Mouse (Mus musculus): ENCODE measurements around the gene Cc2d2b.

Gene Cc2d2b

DNA sequence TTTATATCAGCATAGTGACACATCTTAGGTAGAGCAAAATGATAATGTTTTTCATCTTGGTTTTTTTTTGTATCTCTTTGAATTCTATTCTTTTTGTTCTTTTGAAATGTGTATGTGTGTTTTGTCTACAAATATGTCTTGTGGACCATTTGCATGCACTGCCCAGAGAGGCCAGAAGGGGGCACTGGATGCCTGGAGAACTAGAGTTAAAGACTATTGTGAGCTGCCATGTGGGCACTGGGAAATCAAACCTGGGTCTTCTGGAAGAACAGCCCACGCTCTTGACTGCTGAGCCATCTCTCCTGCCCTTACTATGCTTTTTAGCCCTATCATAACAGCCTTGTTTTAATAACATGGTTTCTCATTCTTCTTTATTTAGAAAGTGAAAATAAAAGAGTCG is 5.8 kb downstream of the Cc2d2b start:
- peak; percentile 71 to 75 for DNase-seq (ENCODE audit: low spot score in 2 of 2)

DNA sequence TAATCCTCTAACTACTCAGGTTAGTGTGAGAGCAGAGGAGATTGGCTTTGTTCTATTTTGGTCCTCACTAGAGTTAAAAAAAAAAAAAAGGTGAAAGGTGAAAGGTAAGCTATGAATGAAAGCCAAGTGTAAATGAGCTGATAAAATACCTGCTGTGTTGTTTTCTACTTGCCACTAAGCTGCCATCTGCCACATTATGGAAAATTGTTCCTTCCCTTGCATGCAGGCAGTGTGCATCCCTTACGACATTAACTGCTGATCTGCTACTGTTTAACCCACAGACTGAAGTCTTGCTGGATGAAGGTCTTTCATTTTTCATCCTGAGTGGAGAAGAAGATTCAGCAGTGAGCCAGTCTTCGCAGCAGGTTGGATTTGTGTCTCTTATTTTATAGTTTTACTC is 11.5 kb downstream of the Cc2d2b start:
- no peak for DNase-seq (ENCODE audit: low spot score in 2 of 2)

DNA sequence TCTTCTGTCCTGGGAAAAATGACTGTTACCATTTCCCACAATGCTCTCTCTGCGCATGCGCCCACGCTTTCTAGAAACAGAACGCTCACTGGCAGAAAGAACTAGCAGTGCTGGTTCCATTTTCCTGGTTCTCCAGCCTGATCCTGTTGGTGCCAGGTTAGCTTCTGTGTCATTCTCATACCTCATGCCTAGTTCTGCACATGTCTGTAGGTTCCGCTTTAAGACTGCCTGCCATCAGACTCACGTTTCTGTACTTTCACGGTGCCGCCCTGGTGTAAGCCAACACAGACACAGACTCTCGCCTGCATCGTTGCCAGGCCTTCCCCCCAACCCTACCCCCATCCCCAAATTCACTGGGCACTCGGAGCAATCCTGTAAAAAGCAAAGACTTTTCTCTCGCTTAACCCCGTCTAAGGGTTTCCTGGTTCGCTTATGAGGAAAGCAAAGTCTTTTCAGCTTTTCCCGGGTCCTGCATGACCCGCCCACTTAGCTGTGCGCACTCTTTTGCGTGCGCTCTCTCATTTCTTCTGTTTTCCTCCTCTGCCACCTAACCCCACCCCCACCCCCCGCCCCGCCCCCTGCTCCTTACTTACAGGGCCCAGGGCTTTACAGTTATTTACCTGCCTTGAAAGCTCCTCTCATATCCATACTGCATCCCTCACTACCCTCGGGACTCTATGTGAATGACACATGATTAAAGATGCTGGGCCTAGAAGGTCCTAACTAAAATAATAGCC is 13.6 kb downstream of the Cc2d2b start:
- peak; percentile 15 to 47 for DNase-seq (ENCODE audit: low spot score in 2 of 2)

DNA sequence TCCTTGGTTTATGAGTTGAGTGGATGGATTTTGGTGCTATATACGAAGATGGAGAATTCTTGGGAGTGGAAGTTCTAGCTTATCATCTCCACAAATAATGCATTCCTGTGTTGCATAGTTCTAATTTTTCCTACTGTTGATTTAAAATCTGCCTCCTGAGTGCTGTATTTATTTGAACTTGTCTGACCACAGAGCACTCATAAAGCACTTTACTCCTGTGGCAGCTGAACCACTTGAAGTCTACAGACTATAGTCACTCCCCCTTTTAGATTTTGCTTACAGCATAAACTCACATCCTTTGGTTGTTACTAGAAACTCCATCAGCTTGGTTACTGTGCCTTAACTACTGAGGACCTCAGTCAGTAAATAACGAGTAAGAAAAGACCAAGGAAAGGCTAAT is 18.6 kb downstream of the Cc2d2b start:
- no peak for DNase-seq (ENCODE audit: low spot score in 2 of 2)

DNA sequence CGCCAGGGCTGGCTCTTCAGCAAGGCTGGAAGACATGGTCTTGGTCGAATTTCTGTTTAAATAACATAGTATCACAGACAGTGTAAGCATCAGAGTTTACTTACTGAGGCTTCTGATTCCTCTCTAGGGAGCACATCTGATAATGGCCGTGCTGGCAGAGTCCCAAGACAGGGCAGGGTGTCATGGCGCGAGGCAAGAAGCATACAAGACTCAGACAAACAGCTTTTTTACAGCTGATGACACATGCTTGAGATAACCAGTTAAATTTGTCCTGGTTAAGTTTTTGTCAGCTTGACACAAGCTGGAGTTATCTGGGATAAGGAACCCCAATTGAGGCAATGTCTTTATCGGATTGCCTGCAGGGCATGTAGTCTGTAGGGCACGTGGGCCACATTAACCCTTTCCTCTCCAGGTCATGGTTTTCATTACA is 20.8 kb downstream of the Cc2d2b start:
- DNase-seq (ENCODE audit: low spot score in 2 of 2), result peak; percentile 43 to 63

DNA sequence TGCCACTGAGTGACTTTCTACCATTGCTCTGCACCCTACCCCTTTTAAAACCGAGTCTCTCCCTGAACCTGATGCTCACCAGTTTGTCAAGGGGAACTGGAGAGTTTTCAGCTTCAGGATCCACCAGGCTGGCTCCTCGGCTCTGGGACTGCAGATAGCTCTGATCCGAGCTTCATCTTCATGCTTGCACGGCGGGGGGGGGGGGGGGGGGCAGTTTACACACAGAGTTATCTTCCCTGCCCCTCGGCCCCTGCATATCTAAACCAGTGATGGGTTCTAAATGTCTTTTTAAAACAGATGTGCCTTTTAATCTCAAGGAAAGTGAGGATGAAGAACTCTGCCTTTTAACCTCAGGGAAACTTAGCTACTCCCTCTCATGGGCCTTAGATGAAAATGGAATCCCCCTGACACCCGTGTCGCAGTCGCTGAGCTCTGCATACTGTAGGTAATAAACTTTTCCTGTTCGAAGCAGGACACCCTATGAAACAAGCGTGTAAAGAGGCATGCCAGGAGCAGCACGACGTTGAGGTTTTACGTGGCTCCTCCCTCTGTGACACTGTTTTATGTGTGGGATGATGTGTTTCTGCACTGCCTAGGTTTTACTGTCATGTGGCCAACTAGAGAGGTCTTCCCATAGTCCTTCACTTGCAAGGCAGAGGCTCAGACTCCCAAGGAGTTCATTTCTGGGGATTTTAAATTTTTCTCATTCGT is 39.6 kb downstream of the Cc2d2b start:
- no peak for DNase-seq (ENCODE audit: low spot score in 2 of 2)

DNA sequence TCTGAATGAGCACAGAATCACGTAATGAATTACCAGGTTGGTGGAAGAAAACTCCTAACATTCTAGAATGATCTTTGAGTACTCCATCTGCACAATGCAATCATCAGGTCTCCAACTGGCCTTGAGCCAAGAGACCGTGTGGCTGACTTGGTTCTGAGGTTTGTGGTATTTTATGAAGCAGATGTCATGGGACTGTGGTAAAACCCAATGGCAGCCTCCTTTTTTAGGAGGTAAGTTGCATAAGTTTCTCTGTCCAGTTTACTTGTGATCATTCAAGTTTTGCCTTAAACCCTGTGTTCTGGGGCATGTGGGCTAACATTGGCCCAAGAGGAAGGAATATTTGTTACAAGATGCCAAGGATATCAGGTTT is 40.1 kb downstream of the Cc2d2b start:
- no peak for DNase-seq (ENCODE audit: low spot score in 2 of 2)

DNA sequence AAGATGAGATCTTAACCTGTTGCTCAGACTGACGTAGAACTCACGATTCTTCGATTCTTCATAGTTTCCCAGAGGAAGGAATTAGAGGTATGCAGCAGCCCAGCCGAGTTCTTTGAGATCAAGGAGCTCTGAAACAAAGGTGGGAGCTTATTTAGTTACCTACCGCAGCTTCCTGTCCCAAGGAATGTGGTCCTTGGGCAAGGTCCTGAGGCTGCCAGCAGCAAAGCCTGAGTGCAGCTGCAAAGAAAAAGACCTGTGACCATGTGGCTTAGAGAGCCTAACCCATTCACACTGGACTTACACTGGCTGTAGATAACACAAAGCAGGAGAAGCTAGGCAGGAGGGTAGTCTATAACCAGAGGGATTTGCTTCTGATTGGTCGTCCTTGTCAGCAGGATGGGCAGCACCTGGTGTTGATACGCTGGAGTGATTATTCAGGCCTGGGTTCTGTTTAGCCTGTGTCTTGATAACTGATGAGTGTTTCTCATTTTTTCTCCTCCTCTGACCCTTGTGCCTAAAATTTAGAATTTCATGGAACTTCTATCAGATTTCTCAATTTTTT is 56.7 kb downstream of the Cc2d2b start:
- DNase-seq (ENCODE audit: low spot score in 2 of 2), result no peak

DNA sequence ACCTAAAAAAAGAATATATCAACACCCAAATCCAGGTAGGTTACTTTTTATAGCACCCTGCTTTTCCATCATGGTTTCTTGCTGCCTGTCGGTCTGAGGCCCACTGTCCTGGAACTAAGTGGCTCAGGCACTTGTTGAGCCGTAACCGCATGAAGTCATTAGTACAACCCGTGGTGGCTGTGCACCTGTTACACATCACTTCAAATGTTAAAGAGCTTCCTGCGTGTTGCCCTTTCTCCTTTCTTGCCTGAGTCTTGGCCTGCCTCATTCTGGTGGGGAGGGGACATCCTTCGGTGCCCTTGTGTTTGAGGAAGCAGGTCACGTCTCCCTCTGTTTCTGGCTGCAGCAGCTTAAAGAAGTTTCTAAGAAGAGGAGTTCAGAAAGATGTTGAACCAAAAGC is 61.3 kb downstream of the Cc2d2b start:
- DNase-seq (ENCODE audit: low spot score in 2 of 2), result peak; percentile 62 to 64

DNA sequence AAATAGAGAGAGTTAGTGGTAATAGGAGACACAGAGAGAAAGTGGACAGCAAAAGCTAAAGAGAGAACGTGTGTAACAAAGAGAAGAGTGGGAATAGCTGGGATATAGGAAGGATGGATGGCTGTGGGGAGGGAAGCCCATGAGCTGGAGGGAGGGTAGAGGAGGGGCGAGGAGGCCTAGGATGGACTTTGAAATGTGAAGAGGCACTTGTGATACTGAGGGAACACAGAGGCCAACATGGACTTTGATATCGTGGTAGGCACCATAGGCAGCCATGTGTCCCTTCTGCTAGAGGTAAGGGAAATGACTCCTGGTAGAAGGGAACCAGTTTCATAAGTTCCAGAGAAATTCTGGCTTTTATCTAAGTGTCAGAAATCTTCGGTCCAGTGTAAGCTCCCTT is 63.3 kb downstream of the Cc2d2b start:
- no peak for DNase-seq (ENCODE audit: low spot score in 2 of 2)

DNA sequence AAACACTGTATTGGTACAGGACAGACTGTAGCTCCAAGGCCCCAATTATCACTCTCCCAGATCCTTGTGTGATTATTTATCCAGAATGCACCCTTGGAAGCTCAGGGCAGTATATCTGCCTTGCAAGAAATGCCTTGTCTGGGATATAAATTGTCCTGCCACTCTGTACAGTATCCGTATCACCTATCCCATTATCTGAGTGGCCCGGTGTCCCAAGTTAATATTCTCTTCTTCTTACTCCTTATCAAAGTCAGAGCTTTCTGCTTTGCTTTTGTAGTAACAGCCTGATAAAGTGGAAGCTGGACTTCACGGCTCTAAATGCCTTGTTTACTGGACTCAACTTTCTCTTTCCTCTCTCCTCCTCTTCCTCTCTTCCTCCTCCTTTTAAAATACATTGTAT is 64.2 kb downstream of the Cc2d2b start:
- DNase-seq (ENCODE audit: low spot score in 2 of 2), result no peak

DNA sequence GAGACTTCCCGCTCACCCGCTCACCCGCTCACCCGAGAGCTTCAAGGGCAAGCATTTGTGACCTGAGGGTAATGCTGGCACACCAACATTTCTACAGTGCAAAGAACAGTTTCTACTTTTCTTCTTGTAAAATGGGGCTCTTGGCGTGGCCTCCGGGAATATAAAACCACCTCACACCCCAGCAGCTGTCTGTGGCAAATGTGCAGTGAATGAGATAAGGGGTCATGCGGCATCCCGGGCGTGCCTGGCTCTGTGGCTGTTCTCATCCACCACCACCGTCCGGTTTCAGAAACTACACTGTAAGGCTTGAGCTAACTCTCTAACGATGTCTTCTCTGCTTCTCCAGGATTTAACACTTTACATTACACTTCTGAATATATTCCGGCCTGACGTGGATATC is 64.8 kb downstream of the Cc2d2b start:
- DNase-seq (ENCODE audit: low spot score in 2 of 2), result peak; percentile 55 to 74

DNA sequence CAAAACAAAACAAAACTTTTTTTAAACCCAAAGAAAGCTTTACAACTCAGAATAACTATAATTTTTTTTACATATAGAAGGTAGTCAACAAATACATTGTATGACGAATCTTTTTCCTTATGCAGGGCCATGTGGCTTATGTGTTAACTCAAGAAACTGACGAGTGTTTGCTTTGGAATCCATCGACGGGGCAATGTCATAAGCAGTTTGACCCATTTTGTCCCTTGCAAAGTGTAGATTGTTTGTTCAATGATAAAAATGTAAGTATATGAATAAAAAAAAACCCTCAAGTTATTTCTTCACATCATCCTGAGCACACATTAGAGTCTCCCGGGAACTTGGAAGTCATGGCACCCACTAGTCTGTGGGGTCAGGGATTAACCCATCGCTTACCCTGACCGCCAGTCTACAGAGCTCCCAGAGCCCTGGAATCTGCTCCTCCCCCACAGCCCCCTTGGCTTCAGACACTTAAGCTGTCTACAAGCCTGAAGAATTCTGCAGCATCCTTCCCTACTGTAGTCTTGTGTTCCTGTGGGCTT is 67.2 kb downstream of the Cc2d2b start:
- DNase-seq (ENCODE audit: low spot score in 2 of 2), result no peak

DNA sequence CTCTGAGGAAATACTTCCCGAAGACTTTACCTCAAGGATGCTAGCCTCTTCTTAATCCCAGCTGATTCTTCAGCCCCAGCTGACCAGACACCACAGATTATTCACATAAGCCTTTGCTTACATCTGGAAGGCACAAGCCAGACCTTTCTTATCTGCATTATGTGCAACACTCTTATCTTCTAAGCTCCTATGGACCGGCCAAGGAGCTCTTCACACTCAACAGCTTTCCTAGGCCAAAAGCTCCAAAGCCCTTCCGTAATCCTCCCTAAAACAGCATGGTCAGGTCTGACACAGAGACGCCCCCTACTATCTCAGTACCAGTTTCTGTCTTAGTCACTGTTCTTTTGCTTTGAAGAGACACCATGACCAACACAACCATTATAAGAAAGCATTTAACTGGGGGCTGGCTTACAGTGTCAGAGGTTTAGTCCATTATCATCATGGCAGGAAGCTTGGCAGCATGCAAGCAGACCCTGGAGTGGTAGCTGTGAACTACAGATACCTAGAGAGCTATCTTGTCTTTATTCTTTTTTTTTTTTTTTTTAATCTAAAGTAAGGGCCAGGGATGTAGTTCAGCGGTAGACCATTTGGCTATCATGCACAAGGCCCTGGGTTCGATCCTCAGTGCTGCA is 69.5 kb downstream of the Cc2d2b start:
- no peak for DNase-seq (ENCODE audit: low spot score in 2 of 2)

DNA sequence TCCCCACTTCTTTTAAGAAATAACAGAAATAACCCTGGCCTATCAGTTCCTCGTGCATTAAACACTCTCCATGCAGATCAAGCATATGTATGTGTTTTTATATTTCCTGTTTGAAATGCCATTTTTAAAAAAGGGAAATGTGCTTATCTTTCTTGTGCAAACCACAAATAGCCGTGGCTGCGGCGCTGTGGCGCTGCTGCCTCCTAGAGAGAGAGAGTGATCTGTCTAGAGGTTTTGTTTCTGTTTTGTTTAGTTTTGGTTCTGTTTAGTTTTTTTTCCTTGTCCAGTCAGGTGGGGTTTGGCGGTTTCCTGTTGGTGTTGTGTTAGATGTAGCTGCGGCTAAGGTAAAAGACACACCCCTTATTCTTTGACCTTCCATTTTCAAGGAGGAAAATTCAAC is 70.2 kb downstream of the Cc2d2b start:
- peak; percentile 85 to 91 for DNase-seq (ENCODE audit: low spot score in 2 of 2)

DNA sequence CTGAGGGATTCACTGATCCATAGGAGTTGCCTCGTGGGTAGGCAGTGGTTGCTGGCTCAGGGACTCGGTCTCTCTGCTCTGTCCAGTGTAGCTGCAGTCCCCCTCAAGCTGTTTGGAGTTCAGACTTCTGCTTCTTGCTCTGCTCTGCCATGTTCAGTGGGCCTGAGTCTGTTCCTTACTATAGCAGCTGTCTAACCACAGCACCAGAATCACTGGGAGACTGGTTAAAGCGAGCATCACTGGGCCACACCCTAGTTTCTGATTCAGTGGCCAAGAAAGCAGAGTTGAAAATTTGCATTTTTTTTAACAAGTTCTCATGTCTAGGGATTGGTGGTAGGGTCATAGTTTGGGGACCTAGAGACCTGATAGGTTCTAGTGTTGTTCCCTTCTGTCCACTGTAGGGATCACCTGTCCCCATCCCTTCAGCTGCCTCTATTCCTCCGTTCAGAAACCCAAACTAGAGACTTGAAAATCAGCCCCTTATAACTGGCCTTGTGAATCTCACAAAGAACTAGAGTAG is 72.8 kb downstream of the Cc2d2b start:
- peak; percentile 76 to 80 for DNase-seq (ENCODE audit: low spot score in 2 of 2)

DNA sequence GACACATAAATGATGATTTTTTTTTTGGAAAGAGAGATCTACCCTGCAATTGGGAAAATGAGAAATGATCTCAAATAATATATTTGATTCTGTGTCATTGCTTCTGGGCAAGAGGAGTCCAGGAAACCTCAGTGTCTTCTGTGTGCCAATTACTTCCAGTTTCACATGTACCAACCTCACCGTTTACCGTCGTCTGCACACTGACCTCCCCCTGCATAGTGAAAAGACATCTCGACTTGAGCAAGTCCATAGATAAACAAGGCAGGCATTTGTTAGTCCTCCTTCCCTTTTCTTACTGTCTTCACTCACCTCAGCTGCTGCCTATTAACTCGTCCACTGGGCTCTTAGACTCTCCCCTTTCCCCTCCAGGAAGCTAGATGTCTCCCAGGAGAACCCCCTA is 77.1 kb downstream of the Cc2d2b start:
- DNase-seq (ENCODE audit: low spot score in 2 of 2), result peak in 1 of 2 experiments; percentile 22

DNA sequence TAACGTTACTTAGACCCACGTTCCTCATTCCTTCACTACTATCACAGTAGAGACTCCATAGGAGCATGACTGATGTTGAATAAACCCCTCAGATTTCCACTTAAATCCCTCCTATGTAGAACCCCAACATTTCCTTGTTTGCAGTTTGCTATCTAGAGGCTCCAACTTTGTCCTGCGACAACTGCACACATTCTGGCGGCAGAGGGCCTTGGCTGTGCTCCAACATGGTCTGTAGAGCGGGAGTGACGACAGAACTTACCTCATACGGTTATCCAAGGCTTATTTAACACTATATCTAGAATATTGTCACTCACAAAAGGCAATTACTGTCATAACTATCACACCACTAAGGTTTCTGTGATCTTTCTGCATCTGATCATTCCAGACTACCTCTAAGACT is 78.2 kb downstream of the Cc2d2b start:
- DNase-seq (ENCODE audit: low spot score in 2 of 2), result no peak

DNA sequence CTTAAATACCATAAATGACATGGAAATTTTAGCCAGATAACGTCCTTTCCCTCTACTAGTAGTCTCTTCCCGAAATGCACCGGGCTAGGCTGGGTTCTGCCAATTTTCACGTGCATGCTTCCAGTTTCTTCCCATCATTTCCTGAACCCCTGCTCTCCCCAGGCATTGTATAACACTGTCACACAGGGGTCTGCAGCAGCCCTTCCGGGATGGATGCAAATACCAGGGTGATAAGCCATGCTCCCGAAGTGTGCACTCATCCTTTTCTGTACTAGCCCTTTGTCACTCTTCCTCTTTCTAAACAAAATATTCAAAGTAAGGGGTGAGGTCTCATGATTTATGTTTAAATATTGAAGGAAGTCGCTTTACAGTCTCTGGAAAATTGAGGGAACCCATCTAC is 81.6 kb downstream of the Cc2d2b start:
- peak in 1 of 2 experiments; percentile 30 for DNase-seq (ENCODE audit: low spot score in 2 of 2)

DNA sequence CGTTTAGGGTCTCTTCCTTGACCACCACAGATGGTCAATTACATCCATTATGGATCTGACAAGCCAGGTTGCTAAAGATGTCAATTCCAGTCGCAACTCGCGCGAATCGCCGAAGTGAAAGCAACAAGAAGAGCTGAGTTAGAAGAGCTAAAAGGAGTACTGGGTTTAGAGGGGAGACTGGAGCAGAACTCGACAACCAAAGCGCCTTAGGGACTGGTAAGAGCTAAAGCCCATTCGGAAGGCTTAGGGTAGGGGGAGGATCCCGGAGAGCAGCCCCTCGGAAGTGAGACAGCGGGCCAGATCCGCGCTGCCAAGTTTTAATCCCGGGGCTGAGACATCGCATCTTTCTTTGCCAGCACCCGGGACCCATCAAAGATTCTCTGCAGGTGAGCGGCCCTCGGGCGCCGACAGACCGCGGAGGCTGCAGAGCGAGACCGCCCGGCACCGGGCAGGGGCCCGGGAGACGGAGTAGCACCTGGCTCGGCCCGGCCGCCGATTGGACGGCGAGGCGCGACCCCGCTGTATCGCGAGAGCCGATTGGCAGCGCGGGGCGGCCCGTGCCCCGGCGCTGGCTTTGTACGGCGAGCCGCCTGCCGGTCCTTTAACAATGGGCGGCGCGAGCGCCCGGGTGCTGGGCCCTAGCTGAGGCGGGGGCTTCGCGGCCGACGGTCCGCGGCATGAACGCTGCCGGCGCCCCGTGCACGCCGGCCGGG is 82.3 kb downstream of the Cc2d2b start, which contains the start of gene Ccnj:
TSS of gene Ccnj (plus strand) at position 577 of the 713 bp plus-strand sequence.
- peak; percentile 91 to 94 for DNase-seq (ENCODE audit: low spot score in 2 of 2)
